Mouse (Mus musculus): Measurements from ENCODE around the gene Prr14l.
A peak's percentile ranks its signal among the peaks of the same experiment; 100 is the strongest.
"Not testable (repeated sequence)": the region's sequence is repeated elsewhere in the genome, so short reads cannot be mapped to it uniquely, and the experiment has no call there.

The Prr14l gene

DNA sequence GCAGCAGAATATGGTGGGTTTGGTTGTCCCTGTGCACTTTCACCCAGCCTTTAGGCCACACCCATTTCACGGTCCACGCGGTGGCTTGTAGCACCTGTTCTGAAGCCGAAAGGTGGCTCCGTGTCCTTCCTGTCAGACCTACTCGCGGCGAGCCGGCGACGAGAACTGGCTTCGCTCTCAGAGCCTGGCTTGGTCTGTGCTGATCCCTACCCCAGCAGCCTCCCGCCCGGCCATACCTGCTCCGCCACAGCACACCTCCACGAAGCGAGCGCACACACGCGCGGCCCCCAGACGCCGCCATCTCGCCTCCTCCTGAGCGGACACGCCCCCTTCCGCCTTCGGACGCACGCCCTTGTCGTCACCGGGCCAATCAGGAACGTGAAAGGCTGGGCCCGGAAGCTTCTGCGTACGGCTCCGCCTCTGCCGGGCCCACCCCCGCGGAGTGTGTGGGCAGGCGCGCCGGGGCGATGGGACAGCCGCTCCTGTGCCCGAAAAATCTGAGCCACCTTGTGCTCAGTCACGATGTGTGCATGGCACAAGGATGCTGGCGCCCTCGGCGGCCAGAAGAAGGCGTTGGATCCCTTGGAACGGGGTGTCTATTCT is 68.6 kb downstream of the Prr14l start, which contains the start of gene Pisd:
Gene Pisd (minus strand): TSS at position 334 of the 603 bp plus-strand sequence.
- DNase-seq (ENCODE audit: low spot score in 2 of 2) = peak; percentile 90 to 97

DNA sequence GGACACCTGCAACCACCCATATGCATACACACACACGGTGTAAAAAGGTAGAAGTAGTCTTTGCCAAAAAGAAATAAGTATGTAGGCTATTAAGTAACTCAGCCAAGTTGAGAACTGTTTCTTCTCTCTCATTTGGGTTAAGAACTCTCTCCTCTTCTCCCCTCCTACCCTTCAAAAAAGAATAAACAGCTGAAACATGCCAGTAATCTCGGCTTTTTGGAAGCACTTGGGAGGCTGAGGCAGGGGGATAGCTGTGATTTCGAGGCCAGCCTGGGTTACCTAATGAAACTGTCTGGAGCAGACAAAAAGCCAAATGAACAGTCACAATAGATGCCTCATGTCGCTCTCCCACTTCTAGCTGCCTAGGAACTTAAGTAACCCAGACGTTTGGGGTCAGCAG is 69.3 kb downstream of the Prr14l start:
- DNase-seq (ENCODE audit: low spot score in 2 of 2) = no peak

DNA sequence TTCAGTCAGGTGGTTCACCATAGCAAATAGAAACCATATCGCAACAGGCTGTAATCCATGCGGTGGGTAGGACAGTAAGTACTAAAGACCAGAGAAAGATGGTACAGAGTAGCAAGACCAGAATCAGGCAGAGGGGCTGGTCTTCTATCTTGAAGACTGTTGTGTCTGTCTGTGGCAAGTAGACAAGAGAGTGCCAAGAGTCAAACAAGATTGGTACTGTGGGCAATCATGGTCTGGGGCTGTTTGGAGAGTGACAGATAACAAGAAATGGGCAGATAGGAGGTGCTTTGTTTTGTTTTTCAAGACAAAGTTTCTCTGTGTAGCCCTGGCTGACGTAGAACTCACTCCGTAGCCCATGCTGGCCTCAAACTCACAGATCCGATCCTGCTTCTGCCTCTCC is 72.5 kb downstream of the Prr14l start:
- DNase-seq (ENCODE audit: low spot score in 2 of 2) = no peak

DNA sequence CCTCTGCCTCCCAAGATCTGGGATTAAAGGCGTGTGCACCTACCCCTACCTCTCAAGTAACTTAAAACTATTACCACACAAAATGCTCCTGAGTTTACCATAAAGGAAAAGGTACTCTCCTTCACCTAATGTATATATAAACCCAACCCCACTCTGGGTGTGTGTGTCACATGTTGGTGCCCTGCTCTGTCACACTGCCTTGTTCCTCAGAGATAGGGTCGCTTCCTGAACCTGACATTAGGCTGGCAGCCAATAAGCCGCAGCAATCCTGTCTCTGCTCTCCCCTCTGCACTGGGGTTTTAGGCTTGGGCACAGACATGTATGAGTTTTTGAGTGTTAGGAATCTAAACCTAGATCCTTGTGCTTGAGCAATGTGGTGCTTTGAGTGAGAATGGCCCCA is 75.9 kb downstream of the Prr14l start:
- no peak for DNase-seq (ENCODE audit: low spot score in 2 of 2)

DNA sequence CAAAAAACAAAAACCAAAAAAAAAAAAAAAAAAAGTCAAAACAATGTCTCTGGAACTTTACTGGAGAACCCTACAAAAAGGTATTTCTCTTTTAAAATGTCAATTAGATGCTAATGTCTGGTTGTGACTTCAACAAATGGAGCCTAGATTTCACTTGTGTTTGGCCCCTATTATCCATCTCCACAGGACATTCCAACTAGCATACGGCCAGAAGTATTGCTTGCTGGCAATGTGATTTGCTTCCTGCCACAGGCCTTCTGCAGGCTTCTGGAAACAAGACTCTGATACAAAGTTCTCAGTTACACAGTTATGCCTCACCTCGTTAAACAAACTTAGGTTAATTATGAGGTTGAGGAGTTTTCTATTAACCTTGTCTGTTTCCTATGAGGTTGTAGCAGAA is 81.7 kb downstream of the Prr14l start:
- no peak for DNase-seq (ENCODE audit: low spot score in 2 of 2)

DNA sequence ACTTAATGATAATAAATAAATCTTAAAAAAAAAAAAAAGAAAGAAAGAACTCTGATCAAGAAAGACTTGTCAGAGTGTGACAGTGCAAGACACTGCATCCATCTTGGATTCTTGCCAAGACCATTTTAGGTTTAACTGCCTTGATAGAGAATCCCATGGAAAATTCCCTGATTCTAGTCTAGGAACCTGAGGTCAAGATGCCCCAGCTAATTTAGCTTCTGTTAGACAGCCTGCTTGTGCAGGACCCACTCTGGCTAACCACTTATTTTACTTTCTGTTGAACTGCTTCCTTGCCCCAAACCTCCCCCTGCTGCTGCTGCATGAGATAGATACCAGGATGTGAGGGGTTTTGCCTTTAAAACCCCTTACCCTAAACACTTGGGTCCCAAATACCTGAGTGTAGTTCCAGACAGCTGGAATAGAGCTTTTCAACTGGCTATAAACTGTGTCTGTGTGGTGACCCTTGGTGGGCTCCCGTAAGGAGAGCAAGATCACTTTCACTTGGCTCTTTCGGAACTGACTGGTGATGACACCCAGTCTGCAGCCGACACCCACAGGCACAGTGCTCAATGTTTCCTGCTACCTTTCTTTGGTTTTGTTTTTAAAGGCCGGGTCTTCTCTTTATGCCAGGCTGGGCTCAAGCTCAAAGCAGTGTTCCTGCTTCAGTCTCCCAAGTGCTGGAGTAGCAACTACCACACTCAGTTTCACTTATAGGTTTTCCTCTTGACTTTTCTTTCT is 86.3 kb downstream of the Prr14l start:
- DNase-seq (ENCODE audit: low spot score in 2 of 2) = no peak

DNA sequence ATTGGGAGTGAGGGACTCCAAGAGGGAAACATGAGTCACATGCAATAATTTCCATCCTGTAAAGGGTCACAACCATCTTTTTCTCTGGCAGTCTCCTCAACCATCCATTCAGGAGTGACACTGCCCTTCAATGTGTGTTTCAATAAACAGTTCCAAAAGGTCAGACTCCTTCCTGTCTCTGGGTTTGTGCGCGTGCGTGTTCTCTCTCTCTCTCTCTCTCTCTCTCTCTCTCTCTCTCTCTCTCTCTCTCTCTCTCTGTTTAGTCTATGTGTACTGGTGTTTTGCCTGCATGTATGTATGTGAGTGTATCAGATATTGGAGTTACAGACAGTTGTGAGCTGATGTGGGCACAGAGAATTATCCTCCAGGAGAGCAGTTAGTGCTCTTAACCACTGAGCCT is 87.1 kb downstream of the Prr14l start:
- DNase-seq (ENCODE audit: low spot score in 2 of 2) = no peak

DNA sequence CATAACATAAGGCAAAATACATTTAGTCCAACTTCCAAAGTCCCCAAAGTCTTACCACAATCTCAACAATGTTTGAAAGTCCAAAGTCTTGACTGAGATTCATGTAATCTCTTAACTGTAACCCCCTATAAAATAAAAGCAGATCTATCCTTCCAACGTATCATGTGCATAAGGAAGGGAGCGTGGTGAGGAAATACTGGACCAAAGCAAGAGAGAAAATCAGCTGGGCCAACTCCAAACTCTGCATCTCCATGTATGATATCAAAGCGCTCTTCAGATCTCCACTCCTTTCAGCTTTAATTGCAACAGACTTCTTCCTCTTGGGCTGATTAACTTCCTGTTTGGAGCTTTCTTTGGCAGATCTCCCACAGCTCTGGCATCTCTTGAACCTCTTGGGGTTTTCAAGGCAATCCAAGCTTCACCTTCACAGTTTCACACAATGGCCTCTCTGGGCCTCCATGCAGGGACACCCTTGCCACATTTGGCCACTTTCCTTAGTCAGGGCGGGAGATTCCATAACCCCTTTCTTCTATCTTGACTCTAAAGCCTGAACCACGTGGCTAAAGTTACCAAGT is 92.4 kb downstream of the Prr14l start:
- no peak for DNase-seq (ENCODE audit: low spot score in 2 of 2)

DNA sequence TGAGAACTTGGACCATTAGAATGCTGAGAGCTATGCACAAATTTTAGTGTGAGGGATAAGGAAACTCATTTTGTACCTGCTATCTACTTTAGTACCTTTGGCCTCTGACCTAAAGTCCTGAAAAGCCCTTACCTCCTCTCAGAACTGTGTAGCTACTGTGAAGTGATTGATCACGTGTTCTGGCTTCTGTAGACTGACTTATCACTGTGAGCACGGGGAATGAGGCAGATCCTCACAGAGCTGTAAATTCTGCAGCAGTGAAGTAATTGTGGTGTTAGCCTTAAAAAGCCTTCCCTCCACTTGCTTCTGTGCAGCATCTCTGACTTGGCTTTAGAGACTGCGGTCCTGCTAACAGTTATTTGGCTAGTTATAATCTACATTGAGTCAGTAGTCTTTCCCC is 93.3 kb downstream of the Prr14l start:
- DNase-seq (ENCODE audit: low spot score in 2 of 2) = no peak

DNA sequence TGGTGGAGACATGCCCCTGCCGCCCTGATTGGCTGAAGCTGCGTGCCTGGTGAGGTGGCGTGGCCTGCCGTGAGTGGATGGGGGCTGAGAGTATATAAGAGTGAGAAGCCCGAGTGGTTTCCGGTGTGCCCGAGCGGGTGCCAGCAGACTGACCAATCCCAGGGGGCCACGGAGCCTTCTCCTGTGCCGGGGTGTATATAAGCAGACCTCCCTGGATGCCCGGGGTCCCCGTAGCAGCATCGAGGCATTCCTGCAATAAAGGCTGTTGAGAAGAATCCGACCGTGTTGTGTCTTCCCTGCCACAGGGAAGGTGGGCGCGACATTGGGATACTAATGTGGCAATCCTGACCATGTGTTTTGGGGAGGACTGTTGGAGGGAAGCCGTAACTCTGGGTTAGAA is 93.7 kb downstream of the Prr14l start:
- not testable (repeated sequence) for DNase-seq (ENCODE audit: low spot score in 2 of 2)

DNA sequence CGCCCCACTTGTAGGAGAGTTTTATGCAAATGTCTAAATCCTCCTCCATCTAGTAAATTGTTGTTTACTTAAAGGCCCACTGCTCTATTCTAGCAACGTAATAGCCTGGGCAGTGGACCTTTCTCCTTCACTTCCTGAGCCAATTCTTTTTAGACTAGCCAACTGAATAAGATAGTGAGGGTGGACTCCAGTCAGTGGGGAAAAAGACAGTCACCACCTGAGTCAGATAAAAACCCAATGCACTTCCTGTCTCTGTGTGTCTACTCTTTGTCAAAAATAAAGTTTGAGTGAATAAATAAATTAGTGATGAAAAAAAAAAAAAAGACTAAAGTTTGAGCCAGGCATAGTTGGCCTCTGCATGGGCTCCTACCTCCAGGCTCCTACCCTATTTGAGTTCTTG is 94.4 kb downstream of the Prr14l start:
- DNase-seq (ENCODE audit: low spot score in 2 of 2) = no peak

DNA sequence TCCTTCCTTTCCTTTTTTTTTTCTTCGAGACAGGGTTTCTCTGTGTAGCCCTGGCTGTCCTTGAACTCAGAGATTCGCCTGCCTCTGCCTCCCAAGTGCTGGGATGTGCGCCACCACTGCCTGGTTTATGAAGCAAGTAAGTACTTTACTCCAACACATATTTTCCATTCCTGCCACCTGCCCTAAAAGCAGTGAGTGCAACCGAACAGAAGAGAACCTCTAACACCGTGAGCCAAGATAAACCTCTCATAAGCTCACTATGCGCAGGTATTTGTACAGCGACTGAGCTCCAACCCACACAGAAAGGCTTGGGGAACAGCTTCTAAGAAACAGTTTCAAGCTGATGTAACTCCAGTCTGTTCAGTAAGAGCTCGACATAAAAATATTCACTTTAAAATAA is 97.9 kb downstream of the Prr14l start:
- DNase-seq (ENCODE audit: low spot score in 2 of 2) = no peak

DNA sequence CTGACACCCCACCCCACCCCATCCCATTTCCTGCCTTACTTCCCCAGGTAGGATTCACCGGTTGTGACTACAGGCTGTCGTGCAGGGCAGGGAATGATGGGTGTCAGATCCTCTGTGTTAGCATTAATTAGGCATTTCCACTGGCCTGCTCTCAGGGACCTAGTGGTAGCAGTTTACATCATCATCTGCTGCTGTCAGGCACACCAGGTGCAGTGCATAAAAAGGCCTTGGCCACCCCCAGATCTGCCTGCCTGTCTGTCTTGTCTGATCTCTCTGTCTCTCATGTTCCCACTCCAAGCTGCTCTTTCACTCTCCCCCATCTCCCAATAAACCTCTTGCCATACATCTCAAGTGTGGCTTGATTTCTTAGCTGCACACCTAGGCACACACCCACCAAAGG is 102.3 kb downstream of the Prr14l start:
- DNase-seq (ENCODE audit: low spot score in 2 of 2) = no peak

DNA sequence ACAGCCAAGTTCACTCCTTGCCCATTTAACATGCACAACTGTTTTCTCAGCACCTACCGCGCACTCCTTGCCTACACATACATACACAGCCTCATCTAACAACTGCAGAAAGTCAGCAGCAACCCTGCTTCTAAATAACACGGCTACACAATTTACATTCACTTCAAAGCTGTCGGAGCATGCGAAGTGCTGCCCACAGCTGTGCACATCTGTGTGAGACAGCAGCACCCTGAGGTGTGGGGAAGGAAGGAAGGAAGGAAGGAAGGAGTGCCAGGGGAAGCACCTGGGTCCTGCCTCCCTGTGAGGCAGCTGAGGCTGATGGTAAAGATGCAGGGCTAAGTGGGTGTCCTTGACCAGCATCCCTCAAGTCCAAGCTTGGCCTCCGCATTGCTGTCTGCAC is 105.1 kb downstream of the Prr14l start:
- no peak for DNase-seq (ENCODE audit: low spot score in 2 of 2)

DNA sequence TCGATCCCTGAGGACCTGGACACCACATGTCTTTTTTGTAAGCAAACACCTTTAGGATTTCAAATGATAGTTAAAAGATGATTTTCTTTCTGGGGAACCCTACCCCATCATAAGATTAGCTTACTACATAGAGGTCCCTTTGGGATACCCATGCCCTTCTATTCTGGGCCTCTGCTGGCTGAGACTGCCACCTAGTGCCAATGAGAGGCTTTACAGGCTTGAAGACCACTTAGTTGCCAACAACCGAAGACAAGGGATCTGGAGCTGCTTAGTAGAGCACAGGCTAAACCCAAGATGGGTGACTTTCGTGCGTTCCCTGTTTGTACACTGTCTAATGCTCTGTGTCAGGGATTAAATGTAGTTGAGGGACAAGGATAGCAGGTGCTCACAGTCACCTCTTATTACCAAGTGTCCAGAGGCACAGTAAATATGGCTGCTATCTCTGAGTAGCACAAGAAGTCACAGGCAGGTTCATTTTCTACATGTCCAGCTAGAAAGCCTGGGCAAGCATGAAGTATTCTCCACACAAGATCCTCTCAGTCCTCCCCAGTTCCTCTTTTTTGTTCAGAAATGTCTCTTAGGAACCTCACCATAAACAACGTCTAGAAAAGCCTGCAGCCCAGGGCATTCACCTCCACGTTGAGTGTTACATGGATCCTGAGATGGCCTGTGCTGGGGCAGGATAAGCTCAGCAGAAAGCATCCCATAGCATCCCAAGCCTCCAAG is 106.2 kb downstream of the Prr14l start:
- peak in 1 of 2 experiments; percentile 70 for DNase-seq (ENCODE audit: low spot score in 2 of 2)

DNA sequence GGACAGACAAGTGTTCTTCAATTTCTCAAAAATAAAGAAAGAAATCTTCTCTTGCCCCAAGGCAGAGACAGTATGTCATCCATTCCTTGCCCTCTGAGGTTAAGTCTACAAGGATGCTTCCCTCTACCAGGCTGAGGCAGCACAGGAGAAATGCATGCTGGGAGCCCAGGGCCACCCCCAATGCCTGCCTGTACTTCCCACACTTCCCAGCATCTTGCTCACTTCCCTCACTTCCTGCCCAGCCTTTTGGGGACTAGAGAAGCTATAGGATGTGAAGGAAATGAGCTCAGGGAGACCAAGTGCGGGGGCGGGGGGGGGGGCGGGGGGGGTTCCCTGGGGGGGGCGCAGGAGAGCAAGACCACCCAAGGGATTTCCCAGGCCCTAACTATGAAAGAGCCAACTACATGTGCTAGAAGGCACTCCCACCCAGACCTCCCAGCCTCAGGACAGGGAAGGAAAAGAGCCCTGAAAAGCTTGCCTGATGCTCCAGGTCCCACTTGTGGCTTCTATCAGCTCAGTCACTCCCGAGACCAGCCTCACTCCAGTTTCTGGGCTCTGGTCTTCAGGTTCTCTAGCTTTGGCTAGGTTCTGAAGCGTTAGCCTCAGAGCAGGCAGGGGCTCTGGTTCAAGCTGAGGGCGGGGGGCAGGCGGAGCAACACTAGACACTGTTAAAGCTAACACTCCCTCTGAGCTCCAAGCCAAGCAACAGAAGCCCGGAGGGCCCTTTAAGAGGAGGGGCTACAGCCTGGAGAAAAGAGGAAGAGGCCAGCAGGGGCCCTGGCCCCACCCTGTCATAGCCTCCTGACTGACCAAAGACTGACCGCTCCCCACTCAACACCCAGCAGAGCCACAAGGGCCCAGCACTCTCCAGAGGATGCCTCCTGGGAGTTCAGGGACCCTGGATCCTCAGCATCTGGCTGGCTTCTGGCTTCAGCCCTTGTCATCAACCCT is 108.1 kb downstream of the Prr14l start:
- peak; percentile 54 to 69 for DNase-seq (ENCODE audit: low spot score in 2 of 2)

DNA sequence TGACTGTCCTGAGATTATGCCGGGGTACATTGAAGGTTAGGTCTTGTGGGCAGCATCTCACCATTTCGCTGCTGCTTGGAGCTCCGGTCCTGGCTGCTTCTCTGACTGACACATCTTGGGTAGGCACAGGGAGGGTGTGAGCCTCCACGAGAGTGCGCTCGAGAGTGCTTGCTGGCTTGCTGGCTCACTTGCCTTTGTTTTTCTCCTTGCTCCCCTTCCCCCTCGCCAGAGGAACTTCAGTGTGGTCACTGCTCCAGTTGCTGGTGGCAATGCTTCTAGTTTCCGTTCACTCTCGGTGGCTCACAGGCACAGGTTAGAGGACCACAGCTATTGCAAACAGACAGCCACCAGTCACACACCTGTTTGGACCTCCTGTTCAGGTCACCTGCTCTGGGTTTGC is 111.9 kb downstream of the Prr14l start:
- peak; percentile 60 to 90 for DNase-seq (ENCODE audit: low spot score in 2 of 2)

DNA sequence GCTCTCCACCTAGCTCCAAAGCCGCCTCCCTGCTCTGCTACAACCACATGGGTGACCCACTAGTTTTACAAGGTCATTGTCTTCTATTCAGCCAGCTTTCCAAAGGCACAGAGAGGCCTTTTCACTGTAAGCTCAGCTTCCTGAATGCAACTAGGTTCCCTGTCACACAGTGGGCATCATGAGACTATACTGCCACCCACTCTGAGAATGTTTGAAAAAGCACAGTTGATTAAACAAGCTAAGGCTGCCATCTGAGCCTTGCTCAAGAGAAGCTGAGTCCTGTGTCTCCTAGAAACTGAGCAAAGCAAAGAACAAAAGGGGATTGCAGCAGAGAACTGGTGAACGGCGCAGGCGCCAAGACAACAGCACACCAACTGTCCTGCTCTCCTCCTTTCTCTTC is 112.7 kb downstream of the Prr14l start:
- DNase-seq (ENCODE audit: low spot score in 2 of 2) = peak; percentile 64 to 75

DNA sequence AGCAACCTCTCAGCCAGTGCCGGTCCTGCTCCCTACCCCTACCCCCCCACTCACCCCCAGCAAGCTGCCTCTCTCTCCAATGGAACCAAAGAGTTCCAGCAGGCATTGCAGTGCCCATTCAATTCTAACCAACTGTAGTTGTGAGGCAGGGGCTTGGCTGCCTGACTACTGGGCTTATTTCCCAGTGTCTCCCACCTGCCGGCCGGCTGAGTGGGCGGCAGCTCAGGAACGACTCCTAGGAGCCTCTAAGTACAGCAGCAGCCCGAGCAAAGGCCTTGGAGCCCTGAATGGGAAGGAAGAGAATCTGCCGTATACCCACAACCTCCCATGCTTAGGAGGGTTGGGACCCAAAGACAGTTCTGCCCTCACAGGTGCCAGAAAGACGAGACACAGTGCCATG is 113.2 kb downstream of the Prr14l start:
- DNase-seq (ENCODE audit: low spot score in 2 of 2) = peak in 1 of 2 experiments; percentile 34

DNA sequence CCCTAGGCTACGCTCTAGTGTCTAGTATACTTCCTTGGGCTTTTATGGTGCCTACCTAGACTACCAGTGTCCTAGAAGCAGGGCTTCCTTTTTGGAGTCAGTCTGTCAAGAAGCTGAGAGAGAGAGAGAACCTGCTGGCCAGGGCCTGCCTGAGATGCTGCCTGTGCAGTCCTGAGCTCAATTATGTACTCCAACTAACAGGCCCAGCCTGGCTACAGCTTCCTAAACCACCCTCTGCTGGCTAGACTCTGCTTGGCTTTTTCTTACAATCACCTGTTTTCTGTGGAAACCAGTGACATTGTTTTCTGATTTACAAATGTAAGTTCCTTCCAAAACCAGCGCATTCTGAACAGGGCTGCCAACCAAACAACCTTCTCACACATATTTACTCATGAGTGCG is 113.9 kb downstream of the Prr14l start:
- DNase-seq (ENCODE audit: low spot score in 2 of 2) = no peak

Measured in left cerebral cortex, adult 9 months (tissue).